Mouse (Mus musculus) megakaryocyte, embryonic 14.5 days (primary cell): ENCODE measurements around the gene Nrarp.

Experiments used
- FLI1 ChIP-seq: IDR thresholded peaks from 2 replicates; pipeline ENCODE4 v1.6.1; 2012; ENCODE audit warnings: low read length, inconsistent platforms, mixed read lengths
- GATA1 ChIP-seq: IDR thresholded peaks from 3 replicates; pipeline ENCODE4 v1.6.1; 2012; ENCODE audit warnings: mixed read lengths, low read length, inconsistent platforms, borderline replicate concordance

GRCm38 (mm10) chr2:25147892-25148291 is 32.7 kb upstream of the Nrarp start:
- no peak for TF ChIP-seq GATA1
- no peak for TF ChIP-seq FLI1
